Comparison of ENCODE assay signal across 8 mouse cellular contexts in the genomic region with DNA sequence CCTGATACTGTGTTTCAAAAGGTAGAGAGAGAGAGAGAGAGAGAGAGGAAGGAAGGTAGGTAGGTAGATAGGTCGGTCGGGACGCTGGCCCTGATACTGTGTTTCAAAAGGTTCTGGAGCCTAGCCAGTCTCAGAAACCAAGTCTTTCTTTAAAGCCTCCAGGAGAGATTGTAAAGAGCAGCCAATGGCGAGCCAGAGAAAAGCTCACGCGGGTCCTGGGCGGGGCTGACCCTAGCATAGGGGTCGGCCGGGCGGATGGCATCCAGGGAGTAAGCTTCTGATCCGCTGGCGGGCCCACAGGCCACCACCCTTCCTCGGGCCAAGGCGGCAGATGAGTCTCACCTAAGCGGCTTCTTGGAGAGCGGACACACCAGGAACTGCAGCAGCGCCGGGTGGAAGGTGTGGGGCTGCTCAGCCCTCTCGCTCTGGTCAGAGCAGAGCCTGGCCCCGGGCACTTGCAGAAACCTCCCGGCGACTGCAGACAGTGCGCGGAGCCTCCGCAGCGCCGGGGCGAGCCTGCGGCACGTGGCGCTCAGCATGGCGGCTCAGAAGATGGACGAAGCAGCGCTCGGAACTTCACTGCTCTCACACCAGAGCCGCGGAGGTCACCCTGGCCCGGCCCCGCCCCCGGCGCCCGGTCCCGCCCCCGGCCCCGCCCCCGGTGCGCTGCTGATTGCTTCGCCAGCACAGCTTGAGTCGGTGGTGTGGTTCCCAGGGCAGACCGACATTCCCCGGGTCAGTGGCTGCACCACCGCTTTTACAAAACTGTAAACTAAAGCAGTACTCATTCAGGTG. TPM values are rescaled to one million over a fixed set of nuclear protein-coding genes. Genes with fewer than 3 reads are reported as not detected.
DNase-seq lines count a peak whose midpoint lies in the region; ATAC-seq and TF ChIP-seq lines count a peak whose summit lies in the region.

A gene (minus strand): TSS at position 612 of the 795 bp plus-strand sequence.

- TF ChIP-seq POLR2A in brain, embryonic 14.5 days (IDR thresholded peaks at IDR 0.05; ENCODE audit: borderline replicate concordance, extremely low read depth, insufficient read depth, insufficient read length, poor library complexity, severe bottlenecking), result peak; percentile 9; the same call in 1 of the 2 replicates

- peak within 1 kb of the TSS; percentile 64 for H3K4me3 ChIP-seq in C2C12 (ENCODE audit: insufficient read depth, poor library complexity, severe bottlenecking)
- peak within 1 kb of the TSS; percentile 83 for H3K4me3 ChIP-seq in heart, embryonic 12.5 days
- peak within 1 kb of the TSS; percentile 55 for H3K4me3 ChIP-seq in kidney, postnatal 0 days (replicated peaks; ENCODE audit: low read depth, low read length)
- H3K4me3 ChIP-seq in liver, embryonic 11.5 days (ENCODE audit: low read depth, low read length), result peak within 1 kb of the TSS; percentile 59
- H3K4me3 ChIP-seq in stomach, embryonic 14.5 days (ENCODE audit: low read depth, low read length), result peak within 1 kb of the TSS; percentile 69

- peak within 1 kb of the TSS; percentile 98 for H3K27ac ChIP-seq in heart, embryonic 12.5 days (ENCODE audit: poor library complexity, severe bottlenecking)
- peak within 1 kb of the TSS; percentile 97 for H3K27ac ChIP-seq in kidney, postnatal 0 days
- peak within 1 kb of the TSS; percentile 65 for H3K27ac ChIP-seq in liver, embryonic 11.5 days (ENCODE audit: low read depth, low read length)
- H3K27ac ChIP-seq in stomach, embryonic 14.5 days (ENCODE audit: low read length), result peak within 1 kb of the TSS; percentile 93

- H3K79me3 ChIP-seq in C2C12 (ENCODE audit: low read depth), result peaks cover 2% of the 10 kb centered on the region

- H3K4me1 ChIP-seq in heart, embryonic 12.5 days (replicated peaks), result peaks cover 7% of the 10 kb centered on the region; the same call in 1 of the 2 replicates
- 0 out of 2 replicates have a peak, but pooled peaks cover 11% of the 10 kb centered on the region for H3K4me1 ChIP-seq in kidney, postnatal 0 days (replicated peaks; ENCODE audit: insufficient read depth, low read length)
- peaks cover 5% of the 10 kb centered on the region; the same call in 1 of the 2 replicates for H3K4me1 ChIP-seq in liver, embryonic 11.5 days (replicated peaks; ENCODE audit: control insufficient read depth, insufficient read depth, low read length)
- H3K4me1 ChIP-seq in stomach, embryonic 14.5 days (ENCODE audit: control insufficient read depth, insufficient read depth, low read length), result no peaks in the 10 kb centered on the region

- no peaks in the 10 kb centered on the region for H3K27me3 ChIP-seq in C2C12 (ENCODE audit: control insufficient read depth, insufficient read depth, insufficient read length)
- H3K27me3 ChIP-seq in heart, embryonic 12.5 days (replicated peaks), result no peaks in the 10 kb centered on the region
- no peaks in the 10 kb centered on the region for H3K27me3 ChIP-seq in kidney, postnatal 0 days (ENCODE audit: insufficient read depth, low read length)
- no peaks in the 10 kb centered on the region for H3K27me3 ChIP-seq in liver, embryonic 11.5 days (replicated peaks; ENCODE audit: control insufficient read depth, insufficient read depth, low read length)
- H3K27me3 ChIP-seq in stomach, embryonic 14.5 days (ENCODE audit: control insufficient read depth, insufficient read depth, low read length), result no peaks in the 10 kb centered on the region

- peaks cover 19% of the 10 kb centered on the region for H3K36me3 ChIP-seq in C2C12 (ENCODE audit: control insufficient read depth, insufficient read depth)
- peaks cover 31% of the 10 kb centered on the region for H3K36me3 ChIP-seq in heart, embryonic 12.5 days
- peaks cover 8% of the 10 kb centered on the region for H3K36me3 ChIP-seq in kidney, postnatal 0 days (ENCODE audit: insufficient read depth, low read length)
- H3K36me3 ChIP-seq in liver, embryonic 11.5 days (ENCODE audit: control insufficient read depth, insufficient read depth, low read length), result peaks cover 12% of the 10 kb centered on the region; the same call in 1 of the 2 replicates
- peaks cover 14% of the 10 kb centered on the region; the same call in 1 of the 2 replicates for H3K36me3 ChIP-seq in stomach, embryonic 14.5 days (ENCODE audit: control insufficient read depth, insufficient read depth, low read length)

- H3K9me3 ChIP-seq in heart, embryonic 12.5 days (replicated peaks), result no peaks in the 10 kb centered on the region
- H3K9me3 ChIP-seq in kidney, postnatal 0 days (replicated peaks; ENCODE audit: low read length), result no peaks in the 10 kb centered on the region
- H3K9me3 ChIP-seq in liver, embryonic 11.5 days (ENCODE audit: control insufficient read depth, low read length), result no peaks in the 10 kb centered on the region; the same call in 1 of the 2 replicates
- H3K9me3 ChIP-seq in stomach, embryonic 14.5 days (ENCODE audit: control insufficient read depth, low read depth, low read length), result no peaks in the 10 kb centered on the region

- under 1% methylated on average over 52 of the region's 52 CpGs for WGBS in heart, embryonic 12.5 days
- WGBS in kidney, postnatal 0 days, result under 1% methylated on average over 52 of the region's 52 CpGs
- 2% methylated on average over 52 of the region's 52 CpGs for WGBS in liver, embryonic 11.5 days
- under 1% methylated on average over 48 of the region's 52 CpGs for WGBS in stomach, embryonic 14.5 days

- peak within 1 kb of the TSS; percentile 94 for H3K9ac ChIP-seq in heart, embryonic 12.5 days
- peak within 1 kb of the TSS; percentile 69 for H3K9ac ChIP-seq in kidney, postnatal 0 days (ENCODE audit: low read depth, low read length)
- peak within 1 kb of the TSS; percentile 75 for H3K9ac ChIP-seq in liver, embryonic 11.5 days (ENCODE audit: low read depth, low read length)
- H3K9ac ChIP-seq in stomach, embryonic 14.5 days (replicated peaks; ENCODE audit: low read depth, low read length), result peak within 1 kb of the TSS; percentile 63

- peak; percentile 93 for DNase-seq in brain, embryonic 14.5 days (ENCODE audit: low read depth)
- peak; percentile 92 for DNase-seq in kidney, postnatal 0 days (ENCODE audit: low spot score)
- DNase-seq in liver, embryonic 11.5 days (ENCODE audit: low spot score), result peak; percentile 92
- peak; percentile 92 for DNase-seq in naive thymus-derived CD4-positive, alpha-beta T cell, adult 2 months (ENCODE audit: low read depth)

- peaks cover 15% of the 10 kb centered on the region for H3K79me2 ChIP-seq in C2C12 (ENCODE audit: control insufficient read depth, insufficient read depth)

- TF ChIP-seq CTCF in C2C12 (IDR thresholded peaks at IDR 0.05; ENCODE audit: control insufficient read depth, insufficient read depth, insufficient read length), result no peak
- no peak for TF ChIP-seq CTCF in brain, embryonic 14.5 days (IDR thresholded peaks at IDR 0.05; ENCODE audit: borderline replicate concordance, extremely low read depth, insufficient read depth, insufficient read length)
- no peak for TF ChIP-seq CTCF in kidney, postnatal 0 days (IDR thresholded peaks at IDR 0.05; ENCODE audit: low read depth)

- peak; percentile 94 for ATAC-seq in erythroid progenitor cell, adult 5-6 weeks (replicated peaks; ENCODE audit: low FRiP score, poor library complexity, severe bottlenecking)
- peak; percentile 99 for ATAC-seq in heart, embryonic 12.5 days (ENCODE audit: insufficient number of reproducible peaks, low FRiP score)
- peak; percentile 99 for ATAC-seq in kidney, postnatal 0 days (replicated peaks; ENCODE audit: low FRiP score, low read depth)
- peak; percentile 96 for ATAC-seq in liver, embryonic 11.5 days (replicated peaks; ENCODE audit: low FRiP score)
- ATAC-seq in stomach, embryonic 14.5 days (ENCODE audit: insufficient number of reproducible peaks, insufficient read depth, low FRiP score, low read depth), result peak; percentile 98

- H3K4me2 ChIP-seq in heart, embryonic 12.5 days, result peak within 1 kb of the TSS; percentile 75
- H3K4me2 ChIP-seq in kidney, postnatal 0 days (ENCODE audit: low read length), result peak within 1 kb of the TSS; percentile 72
- peak within 1 kb of the TSS; percentile 63 for H3K4me2 ChIP-seq in liver, embryonic 11.5 days
- H3K4me2 ChIP-seq in stomach, embryonic 14.5 days (replicated peaks; ENCODE audit: low read depth, low read length), result peak within 1 kb of the TSS; percentile 56

- H3ac ChIP-seq in C2C12 (ENCODE audit: control insufficient read depth, insufficient read length, low read depth), result peak within 1 kb of the TSS; percentile 67

TF ChIP-seq in C2C12, 6 proteins besides CTCF, POLR2A, EP300 and RAD21:
- TF ChIP-seq FOSL1 (IDR thresholded peaks at IDR 0.05; ENCODE audit: insufficient read depth, low read length, poor library complexity, severe bottlenecking) (no peak), CEBPB (IDR thresholded peaks at IDR 0.05; ENCODE audit: low read depth) (no peak), MAX (IDR thresholded peaks at IDR 0.05) (peak; percentile 92), MYOG (IDR thresholded peaks at IDR 0.05; ENCODE audit: control insufficient read depth, extremely low read depth, insufficient read length) (no peak), MYOD1 (IDR thresholded peaks at IDR 0.05; ENCODE audit: control insufficient read depth, insufficient read length, low read depth) (no peak), USF1 (IDR thresholded peaks at IDR 0.05; ENCODE audit: low read depth) (peak; percentile 71)

RNA-seq across cellular contexts. Expression of the gene that starts here (rescaled TPM):
- polyA plus RNA-seq in C2C12 (2012; fragmentation: generic; extraction: Trizol), result 7.4 TPM
- 10.0 and 10.2 TPM in 2 replicates for polyA plus RNA-seq in brain, embryonic 14.5 days (2012; rRNA removed)
- 5.4 and 7.1 TPM in 2 replicates for total RNA-seq in erythroid progenitor cell, adult 5-6 weeks (2015; ENCODE audit: low replicate concordance)
- total RNA-seq in erythroid progenitor cell, adult 5-6 weeks (2017; ENCODE audit: low replicate concordance), result 8.4 and 12.8 TPM in 2 replicates
- polyA plus RNA-seq in heart, embryonic 12.5 days (2016; fragmentation: Nextera tagmentation; extraction: Ambion mirVana), result 25.1 and 26.1 TPM in 2 replicates
- polyA plus RNA-seq in kidney, postnatal 0 days (2015; fragmentation: Nextera tagmentation; extraction: Ambion mirVana), result 30.4 and 31.6 TPM in 2 replicates
- polyA plus RNA-seq in liver, embryonic 11.5 days (2014; fragmentation: Nextera tagmentation; extraction: Ambion mirVana), result 13.5 and 14.9 TPM in 2 replicates
- 20.9 and 23.6 TPM in 2 replicates for polyA plus RNA-seq in stomach, embryonic 14.5 days (2014; fragmentation: Nextera tagmentation; extraction: Ambion mirVana)

Comparison
In these comparisons a context has a peak if more than half of its experiments do, and no peak if none do; other contexts are left out.
1. Peak in every context shown above with its lines: DNase-seq, ATAC-seq, H3K4me3 ChIP-seq and H3K27ac ChIP-seq.